Comparison of ENCODE assay signal across 9 mouse cellular contexts in genomic region chr1:151999424-151999842, GRCm38 (mm10).
DNase-seq lines count a peak whose midpoint lies in the region; ATAC-seq and TF ChIP-seq lines count a peak whose summit lies in the region.
"Had no signal": no experiment of that assay in that cellular context is flagged by ENCODE, and none has a peak within 500 bp of the region (broad histone marks: within the 10 kb centered on the region; RNA-seq: fewer than 3 reads in every experiment).

No protein-coding gene starts in this region.

- intact Hi-C loops in left cerebral cortex, adult 2 months (cut with DNase I), result loop anchor here (2.0 to 5.0 kb wide), 2 partner anchors 177 to 291 kb away; no protein-coding TSS in a partner anchor

- DNase-seq in heart, adult 8-10 months (ENCODE audit: low spot score), result no peak
- peak; percentile 19 for DNase-seq in Patski (ENCODE audit: low read depth, low spot score)
- DNase-seq in cerebellum, adult 9-10 months, result peak; percentile 78
- peak; percentile 36 to 60 for DNase-seq in left cerebral cortex, adult 2 months (ENCODE audit: extremely low spot score in 1 of 2, low spot score in 2 of 2)
- DNase-seq in lung, postnatal 14 days, result no peak
- DNase-seq in T-cell, adult 2 months (ENCODE audit: low spot score), result no peak
- DNase-seq in layer of hippocampus, postnatal 36 days, result no peak

- no peak overlapping the region for H3K4me3 ChIP-seq in heart, embryonic 16.5 days (ENCODE audit: low read length)
- no peak overlapping the region for H3K4me3 ChIP-seq in left cerebral cortex, adult 2 months

- no peaks in the 10 kb centered on the region for H3K36me3 ChIP-seq in heart, embryonic 16.5 days (ENCODE audit: control insufficient read depth, insufficient read depth)

- H3K9me3 ChIP-seq in heart, embryonic 16.5 days (replicated peaks; ENCODE audit: control insufficient read depth, low read length), result no peaks in the 10 kb centered on the region

- WGBS in heart, embryonic 16.5 days, result 60% methylated on average over 7 of the region's 7 CpGs

- peak overlapping the region; percentile 31; the same call in 1 of the 2 replicates for H3K27ac ChIP-seq in heart, embryonic 16.5 days (ENCODE audit: low read length)
- peak overlapping the region; percentile 66 for H3K27ac ChIP-seq in left cerebral cortex, adult 2 months

- CTCF ChIA-PET in Patski (lab: Charles Lee), result interaction anchor here (1.0 kb wide), 1 partner anchor 13 kb away, joined by 3 read pairs; no protein-coding TSS in a partner anchor

- ATAC-seq in heart, embryonic 16.5 days (replicated peaks; ENCODE audit: extremely low read depth, insufficient read depth, low FRiP score), result no peak
- ATAC-seq in Patski, result no peak
- ATAC-seq: midbrain, embryonic 16.5 days had no signal

- POLR2A ChIA-PET in Patski (lab: Charles Lee), result no interaction called here

- no peak overlapping the region for H3K4me2 ChIP-seq in heart, embryonic 16.5 days (ENCODE audit: low read depth, low read length)

- no peak for TF ChIP-seq CTCF in Patski (IDR thresholded peaks at IDR 0.05)
- no peak for TF ChIP-seq CTCF in left cerebral cortex, adult 2 months (IDR thresholded peaks at IDR 0.05)

- in situ Hi-C loops in Patski (cut with MboI; ENCODE audit: low pct_unique_long_range_greater_than_20kb), result no loop called here

- H3K4me1 ChIP-seq in heart, embryonic 16.5 days (ENCODE audit: control insufficient read depth, insufficient read depth, low read length), result peaks cover 17% of the 10 kb centered on the region

- no peak overlapping the region for H3K9ac ChIP-seq in heart, embryonic 16.5 days (ENCODE audit: low read length)

- H3K27me3 ChIP-seq in heart, embryonic 16.5 days (ENCODE audit: control insufficient read depth, insufficient read depth, low read length), result no peaks in the 10 kb centered on the region
- no peaks in the 10 kb centered on the region for H3K27me3 ChIP-seq in Patski

Comparison
In these comparisons a context has a peak if more than half of its experiments do, and no peak if none do; other contexts are left out.
1. DNase-seq: peak in Patski (single experiment), cerebellum, adult 9-10 months (single experiment) and left cerebral cortex, adult 2 months (2 of 2); none in heart, adult 8-10 months (single experiment), lung, postnatal 14 days (single experiment), T-cell, adult 2 months (single experiment) and layer of hippocampus, postnatal 36 days (0 of 2).